Mouse (Mus musculus): ENCODE measurements around the gene Col23a1. TPM values are rescaled to one million over a fixed set of nuclear protein-coding genes. Genes with fewer than 3 reads are reported as not detected.
"Not testable (repeated sequence)": the region's sequence is repeated elsewhere in the genome, so short reads cannot be mapped to it uniquely, and the experiment has no call there.

Col23a1 gene
- polyA plus RNA-seq, 1 experiment from 2014 or later: 13.3 TPM

- H3K4me3 ChIP-seq (ENCODE audit: control insufficient read depth in 1 of 2, insufficient read depth in 1 of 2, low read depth in 1 of 2, low read length in 2 of 2); H3K27ac ChIP-seq (replicated peaks in 1 of 2; ENCODE audit: control insufficient read depth in 1 of 2, insufficient read depth in 1 of 2, low read depth in 2 of 2, low read length in 2 of 2); H3K4me1 ChIP-seq (ENCODE audit: control insufficient read depth in 2 of 2, insufficient read depth in 2 of 2, low read length in 2 of 2); ATAC-seq (ENCODE audit: insufficient number of reproducible peaks, insufficient read depth, low FRiP score, low read depth); H3K27me3 ChIP-seq (ENCODE audit: control insufficient read depth, insufficient read depth, low read length); H3K4me2 ChIP-seq (ENCODE audit: low read length); H3K36me3 ChIP-seq (ENCODE audit: control insufficient read depth, insufficient read depth, low read length); H3K9ac ChIP-seq (ENCODE audit: low read length); H3K9me3 ChIP-seq (ENCODE audit: control insufficient read depth, low read length): not testable (repeated sequence)
- 90% methylated on average over 9 of the region's 9 CpGs for WGBS
Observed at GRCm38 (mm10) chr11:51358981-51359380, 69.3 kb downstream of the Col23a1 start.

- Histone ChIP-seq H3K36me3 (ENCODE audit: control insufficient read depth, insufficient read depth, low read length) (no peaks in the 10 kb centered on the region), H3K4me2 (ENCODE audit: low read length) (no peak overlapping the region), H3K4me1 (ENCODE audit: control insufficient read depth in 2 of 2, insufficient read depth in 2 of 2, low read length in 2 of 2) (no peaks in the 10 kb centered on the region), H3K27me3 (ENCODE audit: control insufficient read depth, insufficient read depth, low read length) (no peaks in the 10 kb centered on the region), H3K27ac (replicated peaks in 1 of 2; ENCODE audit: control insufficient read depth in 1 of 2, insufficient read depth in 1 of 2, low read depth in 2 of 2, low read length in 2 of 2) (no peak overlapping the region), H3K9ac (ENCODE audit: low read length) (no peak overlapping the region), H3K4me3 (ENCODE audit: control insufficient read depth in 1 of 2, insufficient read depth in 1 of 2, low read depth in 1 of 2, low read length in 2 of 2) (no peak overlapping the region), H3K9me3 (ENCODE audit: control insufficient read depth, low read length) (no peaks in the 10 kb centered on the region)
- no peak for ATAC-seq (ENCODE audit: insufficient number of reproducible peaks, insufficient read depth, low FRiP score, low read depth)
- WGBS: 71% methylated on average over 5 of the region's 5 CpGs
Observed at GRCm38 (mm10) chr11:51364353-51364752, 74.6 kb downstream of the Col23a1 start.

GRCm38 (mm10) chr11:51367334-51367733 lies 77.6 kb downstream of the Col23a1 start:
- ATAC-seq (ENCODE audit: insufficient number of reproducible peaks, insufficient read depth, low FRiP score, low read depth): no peak
- no peaks in the 10 kb centered on the region for H3K36me3 ChIP-seq (ENCODE audit: control insufficient read depth, insufficient read depth, low read length)
- no peaks in the 10 kb centered on the region for H3K27me3 ChIP-seq (ENCODE audit: control insufficient read depth, insufficient read depth, low read length)
- H3K9me3 ChIP-seq (ENCODE audit: control insufficient read depth, low read length): no peaks in the 10 kb centered on the region
- no peak overlapping the region for H3K4me3 ChIP-seq (ENCODE audit: control insufficient read depth in 1 of 2, insufficient read depth in 1 of 2, low read depth in 1 of 2, low read length in 2 of 2)
- no peak overlapping the region for H3K9ac ChIP-seq (ENCODE audit: low read length)
- no peak overlapping the region for H3K4me2 ChIP-seq (ENCODE audit: low read length)
- peaks cover 7 to 17% of the 10 kb centered on the region in 2 experiments for H3K4me1 ChIP-seq (ENCODE audit: control insufficient read depth in 2 of 2, insufficient read depth in 2 of 2, low read length in 2 of 2)
- 55% methylated on average over 5 of the region's 5 CpGs for WGBS
- H3K27ac ChIP-seq (replicated peaks in 1 of 2; ENCODE audit: control insufficient read depth in 1 of 2, insufficient read depth in 1 of 2, low read depth in 2 of 2, low read length in 2 of 2): no peak overlapping the region

DNA sequence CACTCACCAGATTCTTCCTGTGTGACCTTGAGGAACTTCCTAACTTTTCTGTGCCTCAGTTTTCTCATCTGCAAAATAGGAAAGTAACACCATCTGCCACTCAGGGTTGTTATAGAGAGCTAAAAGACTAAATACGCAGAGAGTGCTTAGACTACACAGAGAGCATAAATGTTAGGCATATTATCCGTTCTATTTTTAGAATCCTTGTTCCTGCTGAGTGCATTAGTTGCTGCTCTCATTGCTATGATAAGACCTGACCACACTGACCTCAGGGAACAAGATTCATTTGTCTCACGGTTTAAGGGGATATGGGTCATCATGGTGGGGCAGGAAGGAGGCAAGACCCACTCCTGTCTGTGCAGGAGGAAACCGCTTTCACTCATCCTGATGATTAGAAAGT lies 80.6 kb downstream of the Col23a1 start:
- 30% methylated on average over 4 of the region's 4 CpGs for WGBS
- ATAC-seq (ENCODE audit: insufficient number of reproducible peaks, insufficient read depth, low FRiP score, low read depth): no peak
- Histone ChIP-seq H3K4me3 (ENCODE audit: control insufficient read depth in 1 of 2, insufficient read depth in 1 of 2, low read depth in 1 of 2, low read length in 2 of 2) (no peak overlapping the region), H3K9ac (ENCODE audit: low read length) (no peak overlapping the region), H3K4me2 (ENCODE audit: low read length) (no peak overlapping the region), H3K27ac (replicated peaks in 1 of 2; ENCODE audit: control insufficient read depth in 1 of 2, insufficient read depth in 1 of 2, low read depth in 2 of 2, low read length in 2 of 2) (no peak overlapping the region), H3K9me3 (ENCODE audit: control insufficient read depth, low read length) (no peaks in the 10 kb centered on the region), H3K27me3 (ENCODE audit: control insufficient read depth, insufficient read depth, low read length) (no peaks in the 10 kb centered on the region), H3K4me1 (ENCODE audit: control insufficient read depth in 2 of 2, insufficient read depth in 2 of 2, low read length in 2 of 2) (peaks cover 7 to 17% of the 10 kb centered on the region in 2 experiments), H3K36me3 (ENCODE audit: control insufficient read depth, insufficient read depth, low read length) (no peaks in the 10 kb centered on the region)

DNA sequence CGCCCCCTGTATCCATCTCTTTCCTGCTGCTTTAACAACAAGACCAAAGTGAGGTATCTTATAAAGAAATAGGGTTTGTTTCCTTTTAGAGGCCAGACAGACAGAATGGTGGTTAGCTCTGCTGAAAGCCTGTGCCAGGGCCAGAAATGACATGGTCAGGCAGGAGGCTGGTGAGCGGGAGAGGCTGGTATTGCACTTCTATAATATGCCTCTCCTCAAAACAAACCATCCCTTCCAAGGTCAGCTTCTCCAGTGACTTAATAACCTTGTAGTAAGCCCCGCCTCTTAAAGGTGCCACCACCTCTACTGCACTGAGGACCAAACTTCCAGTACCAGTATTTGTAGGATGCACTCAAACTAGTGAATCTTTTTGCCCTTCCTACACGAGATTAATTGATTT lies 81.6 kb downstream of the Col23a1 start:
- no peaks in the 10 kb centered on the region for H3K27me3 ChIP-seq (ENCODE audit: control insufficient read depth, insufficient read depth, low read length)
- WGBS: 70% methylated on average over 4 of the region's 4 CpGs
- H3K4me2 ChIP-seq (ENCODE audit: low read length): no peak overlapping the region

DNA sequence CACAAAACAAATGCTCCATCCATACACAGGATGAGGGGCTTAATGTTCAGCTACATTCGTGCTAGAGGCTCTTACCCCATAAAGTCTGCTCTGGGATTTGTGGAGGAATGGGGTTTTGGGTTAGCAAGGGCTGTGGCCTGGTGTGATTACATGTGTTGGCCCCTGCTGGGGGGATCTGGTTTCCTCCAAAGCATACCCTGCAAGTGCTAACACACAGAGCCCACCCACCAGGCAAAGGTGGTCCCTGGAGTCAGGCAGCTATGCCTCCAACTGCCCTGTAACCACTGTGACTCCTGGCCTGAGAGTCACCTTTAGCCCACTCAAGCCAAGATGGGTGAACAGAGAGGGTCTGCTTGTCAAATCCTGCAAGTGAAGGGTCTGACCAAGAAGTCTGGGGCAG lies 82.2 kb downstream of the Col23a1 start:
- peaks cover 7 to 17% of the 10 kb centered on the region in 2 experiments for H3K4me1 ChIP-seq (ENCODE audit: control insufficient read depth in 2 of 2, insufficient read depth in 2 of 2, low read length in 2 of 2)
- no peak overlapping the region for H3K27ac ChIP-seq (replicated peaks in 1 of 2; ENCODE audit: control insufficient read depth in 1 of 2, insufficient read depth in 1 of 2, low read depth in 2 of 2, low read length in 2 of 2)
- H3K4me3 ChIP-seq (ENCODE audit: control insufficient read depth in 1 of 2, insufficient read depth in 1 of 2, low read depth in 1 of 2, low read length in 2 of 2): no peak overlapping the region
- H3K9ac ChIP-seq (ENCODE audit: low read length): no peak overlapping the region
- no peaks in the 10 kb centered on the region for H3K27me3 ChIP-seq (ENCODE audit: control insufficient read depth, insufficient read depth, low read length)
- 83% methylated on average over 1 of the region's 1 CpGs for WGBS
- H3K4me2 ChIP-seq (ENCODE audit: low read length): no peak overlapping the region
- ATAC-seq (ENCODE audit: insufficient number of reproducible peaks, insufficient read depth, low FRiP score, low read depth): no peak
- no peaks in the 10 kb centered on the region for H3K9me3 ChIP-seq (ENCODE audit: control insufficient read depth, low read length)
- no peaks in the 10 kb centered on the region for H3K36me3 ChIP-seq (ENCODE audit: control insufficient read depth, insufficient read depth, low read length)

More for the DNA sequence above, 81.6 kb downstream of the Col23a1 start:
- no peaks in the 10 kb centered on the region for H3K36me3 ChIP-seq (ENCODE audit: control insufficient read depth, insufficient read depth, low read length)
- no peak overlapping the region for H3K9ac ChIP-seq (ENCODE audit: low read length)
- ATAC-seq (ENCODE audit: insufficient number of reproducible peaks, insufficient read depth, low FRiP score, low read depth): no peak
- no peak overlapping the region for H3K4me3 ChIP-seq (ENCODE audit: control insufficient read depth in 1 of 2, insufficient read depth in 1 of 2, low read depth in 1 of 2, low read length in 2 of 2)
- no peak overlapping the region for H3K27ac ChIP-seq (replicated peaks in 1 of 2; ENCODE audit: control insufficient read depth in 1 of 2, insufficient read depth in 1 of 2, low read depth in 2 of 2, low read length in 2 of 2)
- H3K4me1 ChIP-seq (ENCODE audit: control insufficient read depth in 2 of 2, insufficient read depth in 2 of 2, low read length in 2 of 2): peaks cover 7 to 17% of the 10 kb centered on the region in 2 experiments
- H3K9me3 ChIP-seq (ENCODE audit: control insufficient read depth, low read length): no peaks in the 10 kb centered on the region

DNA sequence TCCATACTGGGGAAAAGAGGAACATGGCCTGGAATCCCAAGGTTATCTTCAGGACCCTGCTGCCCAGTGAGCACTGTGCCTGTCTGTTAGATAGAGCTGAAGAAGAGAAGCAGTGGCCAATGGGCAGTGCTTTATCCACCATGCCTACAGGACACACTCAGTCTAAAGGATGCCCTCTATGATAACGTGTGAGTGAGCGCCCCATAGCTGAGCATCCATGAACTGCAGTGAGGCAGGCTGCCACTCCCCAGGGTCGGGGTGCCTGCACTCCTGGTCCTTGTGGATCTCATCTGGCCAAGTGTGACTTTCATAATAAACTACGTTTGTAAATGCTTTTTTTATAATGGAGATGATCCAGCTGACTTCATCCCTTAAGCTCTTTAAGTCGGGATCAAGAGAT lies 87.5 kb downstream of the Col23a1 start:
- no peak for ATAC-seq (ENCODE audit: insufficient number of reproducible peaks, insufficient read depth, low FRiP score, low read depth)
- Histone ChIP-seq H3K9ac (ENCODE audit: low read length) (no peak overlapping the region), H3K4me3 (ENCODE audit: control insufficient read depth in 1 of 2, insufficient read depth in 1 of 2, low read depth in 1 of 2, low read length in 2 of 2) (no peak overlapping the region), H3K4me2 (ENCODE audit: low read length) (no peak overlapping the region), H3K9me3 (ENCODE audit: control insufficient read depth, low read length) (no peaks in the 10 kb centered on the region), H3K27ac (replicated peaks in 1 of 2; ENCODE audit: control insufficient read depth in 1 of 2, insufficient read depth in 1 of 2, low read depth in 2 of 2, low read length in 2 of 2) (no peak overlapping the region), H3K36me3 (ENCODE audit: control insufficient read depth, insufficient read depth, low read length) (no peaks in the 10 kb centered on the region), H3K4me1 (ENCODE audit: control insufficient read depth in 2 of 2, insufficient read depth in 2 of 2, low read length in 2 of 2) (no peaks in the 10 kb centered on the region), H3K27me3 (ENCODE audit: control insufficient read depth, insufficient read depth, low read length) (no peaks in the 10 kb centered on the region)
- 61% methylated on average over 5 of the region's 5 CpGs for WGBS

DNA sequence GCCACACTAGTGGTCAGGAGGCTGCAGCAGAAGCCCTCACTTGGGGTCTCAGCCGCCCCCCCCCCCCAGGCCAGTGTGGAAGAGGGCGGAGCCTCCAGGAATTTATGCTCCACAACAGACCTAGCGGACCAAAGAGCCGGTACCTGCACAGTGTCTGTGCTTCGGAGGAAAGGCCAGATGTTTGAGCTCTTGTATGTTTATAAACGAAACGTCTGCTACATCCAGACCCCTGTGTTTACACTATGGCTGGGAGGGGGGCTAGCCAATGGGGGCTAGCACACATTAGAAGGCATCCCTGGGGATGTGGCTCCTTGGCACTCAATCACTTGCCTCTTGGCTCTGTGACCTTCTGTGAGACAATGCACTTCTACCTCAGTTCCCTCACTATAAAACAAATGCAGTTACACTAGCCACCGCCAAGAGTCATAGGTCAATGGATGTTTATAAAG lies 99.2 kb downstream of the Col23a1 start:
- ATAC-seq (ENCODE audit: insufficient number of reproducible peaks, insufficient read depth, low FRiP score, low read depth): no peak
- no peaks in the 10 kb centered on the region for H3K4me1 ChIP-seq (ENCODE audit: control insufficient read depth in 2 of 2, insufficient read depth in 2 of 2, low read length in 2 of 2)
- no peaks in the 10 kb centered on the region for H3K9me3 ChIP-seq (ENCODE audit: control insufficient read depth, low read length)
- H3K36me3 ChIP-seq (ENCODE audit: control insufficient read depth, insufficient read depth, low read length): no peaks in the 10 kb centered on the region
- no peak overlapping the region for H3K4me3 ChIP-seq (ENCODE audit: control insufficient read depth in 1 of 2, insufficient read depth in 1 of 2, low read depth in 1 of 2, low read length in 2 of 2)
- H3K27me3 ChIP-seq (ENCODE audit: control insufficient read depth, insufficient read depth, low read length): peaks cover 10% of the 10 kb centered on the region; the same call in 1 of the 2 replicates
- no peak overlapping the region for H3K27ac ChIP-seq (replicated peaks in 1 of 2; ENCODE audit: control insufficient read depth in 1 of 2, insufficient read depth in 1 of 2, low read depth in 2 of 2, low read length in 2 of 2)
- no peak overlapping the region for H3K9ac ChIP-seq (ENCODE audit: low read length)
- H3K4me2 ChIP-seq (ENCODE audit: low read length): no peak overlapping the region
- WGBS: 58% methylated on average over 8 of the region's 8 CpGs
